Mouse (Mus musculus) cerebral cortex, adult 2 months (tissue): ENCODE data around the gene Sult2b1.

Source experiments
- WGBS: fragments of 180-500 bp; shearing (Covaris S2); methylation state at CpG from one replicate; pipeline ENCODE4 v1.1.7; 2018; 5-methylcytosine and 5-hydroxymethylcytosine counted together

The Sult2b1 gene

DNA sequence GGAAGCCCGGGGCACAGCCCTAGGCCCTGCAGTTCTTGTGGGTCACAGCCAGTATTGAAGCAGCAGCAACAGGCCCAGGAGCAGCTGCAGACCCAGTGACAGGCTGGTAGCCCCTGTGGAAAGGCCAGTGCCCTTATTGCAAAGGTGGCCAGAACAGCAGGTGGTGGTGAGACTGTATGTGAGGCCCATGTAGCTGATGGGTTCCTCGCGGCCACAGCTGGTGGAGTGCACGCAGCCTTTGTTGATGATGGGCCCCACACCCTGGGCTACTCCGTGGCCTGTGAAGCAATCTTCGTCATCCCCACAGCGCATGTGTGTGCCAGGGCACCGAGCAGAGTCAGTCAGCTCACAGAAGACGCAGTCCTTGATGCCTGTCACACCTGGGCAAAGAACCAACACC is 59.3 kb downstream of the Sult2b1 start:
- WGBS = 87% methylated on average over 9 of the region's 9 CpGs

DNA sequence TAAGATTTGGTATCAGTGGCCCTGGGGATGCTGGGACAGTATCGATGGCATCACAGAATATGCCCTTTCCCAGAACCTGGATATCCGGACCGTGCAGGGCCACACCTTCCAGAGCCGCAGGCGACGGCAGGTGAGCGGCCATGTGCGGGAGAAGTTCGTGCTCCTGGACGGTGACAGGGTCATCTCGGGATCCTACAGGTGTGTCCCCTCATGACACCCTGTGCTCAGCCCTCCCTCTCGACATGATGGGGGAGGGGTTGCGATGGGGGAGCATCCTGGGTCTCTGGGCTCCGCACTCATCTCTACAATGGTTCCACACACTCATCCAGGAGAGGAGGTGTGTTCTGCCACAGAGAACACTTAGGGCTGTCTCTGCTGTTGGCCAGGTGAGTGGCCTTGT is 60.7 kb downstream of the Sult2b1 start:
- WGBS = 95% methylated on average over 14 of the region's 14 CpGs

DNA sequence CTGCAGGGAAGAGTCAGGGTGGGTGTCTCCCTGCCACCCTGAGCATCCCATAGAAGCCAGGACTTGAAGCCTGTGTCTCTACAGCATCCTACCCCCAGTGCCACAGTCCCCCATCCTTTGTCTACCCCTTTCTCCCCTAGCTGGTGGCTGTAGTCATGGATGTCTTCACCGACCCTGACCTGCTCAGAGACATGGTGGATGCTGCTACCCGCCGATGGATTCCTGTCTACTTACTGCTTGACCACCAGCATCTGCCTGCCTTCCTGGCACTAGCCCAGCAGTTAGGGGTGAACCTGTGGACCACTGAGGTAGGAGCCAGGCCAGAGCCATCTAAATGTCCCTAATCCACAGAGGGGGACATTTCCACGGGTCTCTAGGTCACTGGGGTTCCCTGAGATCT is 61.2 kb downstream of the Sult2b1 start:
- WGBS = 88% methylated on average over 4 of the region's 4 CpGs

GRCm38 (mm10) chr7:45722348-45722713 is 62.1 kb downstream of the Sult2b1 start:
- 74% methylated on average over 13 of the region's 13 CpGs for WGBS

GRCm38 (mm10) chr7:45721642-45722347 is 62.7 kb downstream of the Sult2b1 start:
- WGBS = 68% methylated on average over 13 of the region's 13 CpGs

DNA sequence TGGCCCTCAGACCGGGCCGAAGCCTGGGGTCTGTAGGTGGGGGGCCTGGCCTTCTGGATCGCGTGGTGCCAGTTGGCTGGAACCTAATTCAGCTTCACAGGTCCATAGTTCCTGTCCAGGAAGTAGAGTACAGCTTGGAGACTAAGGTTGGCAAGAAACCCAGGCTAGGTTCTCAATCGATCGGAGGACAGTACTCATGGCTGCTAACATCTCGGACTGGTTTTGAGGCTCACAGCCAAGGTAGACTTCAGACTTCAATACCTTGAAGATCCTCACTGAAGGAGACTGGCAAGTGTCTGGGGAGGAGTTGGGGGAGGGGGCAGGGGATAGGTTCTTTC is 63.3 kb downstream of the Sult2b1 start:
- 66% methylated on average over 7 of the region's 7 CpGs for WGBS

DNA sequence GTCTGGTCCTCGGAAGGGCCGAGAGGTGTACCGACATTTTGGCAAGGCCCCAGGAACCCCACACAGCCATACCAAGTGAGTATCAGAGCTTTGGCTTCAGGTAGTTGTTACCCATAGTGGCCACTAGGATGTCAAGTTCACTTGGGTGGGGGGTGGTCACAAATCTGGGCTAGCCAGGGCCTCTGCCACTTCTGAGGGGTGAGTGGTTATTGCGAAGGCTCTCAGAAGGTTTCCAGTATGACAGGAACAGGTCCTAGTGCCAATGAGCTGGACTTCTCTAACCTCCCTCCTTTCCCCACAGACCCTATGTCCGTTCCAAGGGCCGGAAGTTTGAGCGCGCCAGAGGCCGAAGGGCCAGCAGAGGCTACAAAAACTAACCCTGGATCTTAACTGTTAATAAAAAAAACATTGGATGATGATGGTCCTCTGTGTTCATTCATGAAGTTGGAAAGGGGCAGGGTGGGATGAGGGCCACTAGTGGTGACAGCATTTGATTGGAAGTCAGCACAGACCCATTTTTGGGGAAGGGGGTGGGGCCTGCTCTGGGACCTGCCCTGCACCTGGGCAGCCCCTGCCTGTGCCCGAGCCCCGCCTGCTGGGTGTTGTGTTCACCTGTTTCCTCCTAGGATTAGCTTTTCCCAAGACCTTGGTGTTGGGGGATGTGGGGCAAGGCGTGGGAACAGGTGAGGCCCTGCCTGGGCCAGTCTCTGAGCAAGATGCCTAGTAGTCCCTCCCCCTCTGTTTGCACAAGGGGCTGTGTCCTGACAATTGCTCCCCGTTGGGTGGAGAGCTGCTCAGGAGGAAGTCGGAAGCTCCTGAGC is 63.8 kb downstream of the Sult2b1 start, which contains the start of gene Fam83e:
Gene Fam83e, plus strand, starts transcription at position 800 of the 821 bp plus-strand sequence.
- 81% methylated on average over 14 of the region's 14 CpGs for WGBS

- WGBS = 86% methylated on average over 16 of the region's 16 CpGs
Measured at GRCm38 (mm10) chr7:45719738-45720412, 64.6 kb downstream of the Sult2b1 start.

GRCm38 (mm10) chr7:45719180-45719579 is 65.3 kb downstream of the Sult2b1 start:
- WGBS = 83% methylated on average over 10 of the region's 10 CpGs

DNA sequence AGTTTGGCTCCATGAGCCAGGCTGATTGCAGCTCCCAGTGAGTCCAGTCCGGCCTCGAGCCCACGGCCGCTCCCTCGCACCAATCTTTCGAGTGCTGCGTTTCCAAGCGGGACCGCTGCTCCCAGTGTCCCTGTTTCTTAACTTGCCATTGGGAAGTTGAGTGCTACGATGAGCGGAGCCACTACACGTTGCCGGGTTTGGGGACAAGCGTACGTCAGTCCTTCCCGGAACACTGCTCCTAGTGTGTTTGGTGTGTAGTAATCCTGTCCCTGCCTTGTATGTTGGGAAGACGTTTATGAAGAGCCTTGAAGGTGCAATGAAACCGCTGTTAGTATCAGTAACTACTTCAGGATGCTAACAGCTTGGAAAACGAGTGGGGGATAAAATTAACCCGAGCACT is 66.1 kb downstream of the Sult2b1 start:
- WGBS = under 1% methylated on average over 20 of the region's 20 CpGs

GRCm38 (mm10) chr7:45717918-45718297 is 66.6 kb downstream of the Sult2b1 start, which contains the start of gene Sphk2:
Sphk2 (minus strand) TSS chr7:45718002.
- WGBS = under 1% methylated on average over 41 of the region's 41 CpGs

DNA sequence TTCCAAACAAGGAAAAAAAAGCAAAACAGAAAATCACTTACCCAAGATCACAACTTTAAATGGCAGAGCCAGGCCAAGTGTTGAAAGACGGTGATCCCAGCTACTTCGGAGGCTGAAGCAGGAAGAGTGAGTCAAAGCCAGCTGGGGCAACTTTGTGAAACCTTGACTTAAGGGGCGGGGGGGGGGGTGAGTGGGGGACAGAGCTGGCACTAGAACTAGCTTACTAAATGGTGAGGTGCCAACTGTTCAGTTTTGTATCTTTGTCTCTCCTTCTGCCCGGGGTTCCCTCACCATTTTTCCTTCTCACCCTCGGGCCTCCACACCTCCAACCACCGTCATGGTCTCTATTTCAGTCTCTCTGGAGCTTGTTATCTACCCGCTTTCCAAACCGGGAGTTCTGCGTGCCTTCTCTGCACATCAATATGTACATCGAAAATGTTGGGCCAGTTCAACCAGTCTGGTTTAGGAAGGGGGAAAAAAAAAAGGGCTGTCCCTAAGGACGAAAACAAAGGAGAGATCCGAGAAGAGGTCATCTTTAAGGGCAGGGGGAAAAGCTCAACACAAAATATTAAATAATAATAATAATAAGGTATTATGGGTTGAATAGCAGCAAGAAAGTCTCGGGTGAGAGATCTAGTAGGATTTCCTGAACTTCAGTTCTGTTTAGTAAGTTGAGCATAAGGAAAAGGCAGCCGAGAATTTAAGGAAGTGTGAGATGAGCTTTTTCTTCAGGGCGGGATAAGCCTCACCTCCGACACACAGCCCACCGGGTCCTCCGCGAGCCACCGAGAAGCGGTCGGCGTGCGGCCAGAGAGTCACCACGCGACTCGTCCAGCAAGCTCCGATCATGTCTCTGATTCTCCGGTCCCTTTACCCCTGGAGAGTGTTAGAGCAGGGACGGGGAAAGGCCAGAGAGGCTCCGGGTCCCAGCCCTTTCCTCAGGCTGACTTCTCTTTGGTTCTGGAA is 67.2 kb downstream of the Sult2b1 start:
- WGBS = 5% methylated on average over 31 of the region's 31 CpGs

DNA sequence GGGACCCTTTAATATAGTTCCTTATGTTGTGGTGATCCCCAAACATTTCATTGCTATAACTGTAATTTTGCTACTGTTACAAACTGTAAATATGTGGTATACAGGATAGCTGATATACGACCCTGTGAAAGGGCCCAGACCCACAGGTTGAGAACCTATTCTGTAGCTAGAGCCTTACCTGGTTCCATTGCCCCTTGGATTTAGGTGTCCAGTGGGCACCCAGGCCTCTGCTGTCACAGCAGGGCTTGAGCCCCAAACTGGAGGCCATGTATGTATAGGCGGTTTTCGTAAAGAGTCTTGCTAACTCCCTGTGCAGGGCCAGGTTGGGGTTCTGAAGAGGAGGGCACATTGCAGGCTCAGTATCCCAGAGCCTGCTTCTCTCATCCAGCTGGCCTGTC is 68.0 kb downstream of the Sult2b1 start:
- 86% methylated on average over 3 of the region's 3 CpGs for whole genome bisulfite sequencing

DNA sequence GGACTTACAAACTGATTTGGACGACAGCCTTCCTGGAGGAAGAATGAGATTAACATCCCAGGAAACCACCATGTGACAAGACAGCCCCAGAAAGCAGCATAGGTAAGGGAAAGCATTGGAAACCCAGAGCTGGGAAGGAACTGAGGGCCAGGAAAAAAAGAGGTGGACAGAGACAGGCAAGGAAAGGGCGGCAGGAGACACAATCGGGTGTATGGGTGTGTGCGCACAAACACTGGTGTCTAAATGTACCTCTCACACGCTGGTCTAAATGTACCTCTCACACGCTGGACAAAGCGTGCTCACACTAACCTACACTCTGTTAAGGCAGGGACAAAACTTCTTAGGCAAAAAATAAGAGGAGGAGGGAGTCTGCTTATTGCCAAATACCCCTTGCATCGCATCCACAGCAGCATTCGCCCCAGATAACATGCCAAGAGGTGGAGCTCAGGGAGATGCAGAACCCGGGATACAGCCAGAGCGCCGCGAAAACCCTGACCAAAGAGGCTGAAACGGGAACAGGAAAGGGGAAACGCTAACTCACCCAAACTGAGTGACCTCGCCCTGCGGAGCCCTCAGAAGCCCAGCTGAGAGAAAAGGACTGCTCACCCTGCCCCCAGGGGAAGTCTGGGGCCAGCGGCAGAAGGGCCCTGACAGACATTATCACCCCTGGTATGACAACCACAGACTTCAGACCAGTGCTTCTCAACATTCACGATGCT is 68.6 kb downstream of the Sult2b1 start:
- WGBS = 77% methylated on average over 19 of the region's 19 CpGs

DNA sequence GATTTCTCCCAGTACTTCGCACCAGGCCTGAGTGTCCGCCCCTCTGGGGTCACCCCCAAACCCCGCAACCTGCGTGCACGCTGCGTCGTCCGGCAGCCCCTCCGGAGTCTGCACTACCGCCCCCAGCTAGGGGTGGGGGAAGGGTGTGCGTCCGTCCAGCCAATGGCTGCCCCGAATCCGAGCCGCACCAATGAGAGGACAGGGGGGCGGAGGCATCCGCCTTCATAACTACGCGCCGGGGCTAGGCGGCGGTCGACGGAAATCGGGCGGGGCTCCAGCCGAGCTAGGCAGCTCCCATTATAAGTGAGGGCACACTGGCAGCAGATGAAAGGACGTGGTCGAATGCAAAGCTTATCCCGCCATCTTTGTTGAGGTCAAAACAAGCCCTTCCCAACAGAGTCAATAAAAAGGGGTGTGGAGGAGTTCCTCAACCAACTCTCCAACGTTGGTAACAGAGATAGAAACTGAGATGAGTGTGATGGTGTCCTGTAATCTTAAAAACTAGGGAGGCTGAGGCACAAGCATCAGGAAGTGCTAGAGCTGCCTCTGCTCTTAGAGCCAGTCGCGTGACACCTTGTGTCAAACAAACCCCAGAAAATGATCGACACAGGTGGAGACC is 69.3 kb downstream of the Sult2b1 start, which contains the start of gene Rpl18:
Gene Rpl18, plus strand, starts transcription at position 368 of the 619 bp plus-strand sequence.
- 6% methylated on average over 34 of the region's 34 CpGs for WGBS

GRCm38 (mm10) chr7:45714630-45715089 is 69.8 kb downstream of the Sult2b1 start:
- 8% methylated on average over 14 of the region's 14 CpGs for WGBS

GRCm38 (mm10) chr7:45713881-45714520 is 70.5 kb downstream of the Sult2b1 start:
- 56% methylated on average over 6 of the region's 6 CpGs for WGBS

- WGBS = 90% methylated on average over 16 of the region's 16 CpGs
Measured at GRCm38 (mm10) chr7:45713396-45713795, 71.1 kb downstream of the Sult2b1 start.

GRCm38 (mm10) chr7:45712022-45712757 is 72.3 kb downstream of the Sult2b1 start:
- WGBS = 86% methylated on average over 21 of the region's 21 CpGs
